Mouse (Mus musculus) C2C12 (cell line): Measurements from ENCODE around the gene Ppp6r1. TPM values are rescaled to one million over a fixed set of nuclear protein-coding genes. Genes with fewer than 3 reads are reported as not detected.
A peak's percentile ranks its signal among the peaks of the same experiment; 100 is the strongest.

Experiments used
- H3K27me3 ChIP-seq: one replicate; pipeline ENCODE4 v1.6.1; 2011; ENCODE audit not compliant: control insufficient read depth, insufficient read depth, insufficient read length
- H3K36me3 ChIP-seq: one replicate; pipeline ENCODE4 v1.6.1; 2011; ENCODE audit not compliant: control insufficient read depth, insufficient read depth
- H3K4me3 ChIP-seq: one replicate; pipeline ENCODE4 v1.5.1; 2011; ENCODE audit warnings: mild to moderate bottlenecking, control low read depth; ENCODE audit not compliant: poor library complexity, insufficient read depth, severe bottlenecking
- H3K79me2 ChIP-seq: one replicate; pipeline ENCODE4 v1.6.1; 2011; ENCODE audit not compliant: control insufficient read depth, insufficient read depth
- H3K79me3 ChIP-seq: one replicate; pipeline ENCODE4 v1.6.1; 2011; ENCODE audit warnings: low read depth, control low read depth
- H3ac ChIP-seq: one replicate; pipeline ENCODE3; 2011; ENCODE audit warnings: low read depth; ENCODE audit not compliant: control insufficient read depth, insufficient read length
- CEBPB ChIP-seq: IDR thresholded peaks from one replicate; pipeline ENCODE4 v1.6.1; 2011; ENCODE audit warnings: low read depth, mild to moderate bottlenecking, control low read depth, moderate library complexity
- CTCF ChIP-seq: IDR thresholded peaks from one replicate; pipeline ENCODE4 v1.5.1; 2011; ENCODE audit not compliant: control insufficient read depth, insufficient read depth, insufficient read length
- FOSL1 ChIP-seq: IDR thresholded peaks from one replicate; pipeline ENCODE4 v1.8.0; 2011; ENCODE audit warnings: mild to moderate bottlenecking, low read length; ENCODE audit not compliant: poor library complexity, insufficient read depth, severe bottlenecking
- MAX ChIP-seq: IDR thresholded peaks from one replicate; pipeline ENCODE4 v1.6.1; 2011; ENCODE audit warnings: mild to moderate bottlenecking, control low read depth
- MYOD1 ChIP-seq: IDR thresholded peaks from one replicate; pipeline ENCODE4 v1.6.1; 2011; ENCODE audit warnings: low read depth; ENCODE audit not compliant: control insufficient read depth, insufficient read length
- MYOG ChIP-seq: IDR thresholded peaks from one replicate; pipeline ENCODE4 v1.6.1; 2011; ENCODE audit not compliant: control insufficient read depth, insufficient read length; ENCODE audit errors: extremely low read depth
- USF1 ChIP-seq: IDR thresholded peaks from one replicate; pipeline ENCODE4 v1.6.1; 2011; ENCODE audit warnings: low read depth, mild to moderate bottlenecking, control low read depth, moderate library complexity
- polyA plus RNA-seq: library from polyadenylated mRNA; unstranded; fragments of >200 nt; fragmentation: generic; extraction: Trizol; gene quantifications from one replicate; pipeline ENCODE4 v1.2.1, GENCODE M21; 2012; ENCODE audit warnings: missing spikeins

The Ppp6r1 gene
- polyA plus RNA-seq, 1 experiment = 56.1 TPM

DNA sequence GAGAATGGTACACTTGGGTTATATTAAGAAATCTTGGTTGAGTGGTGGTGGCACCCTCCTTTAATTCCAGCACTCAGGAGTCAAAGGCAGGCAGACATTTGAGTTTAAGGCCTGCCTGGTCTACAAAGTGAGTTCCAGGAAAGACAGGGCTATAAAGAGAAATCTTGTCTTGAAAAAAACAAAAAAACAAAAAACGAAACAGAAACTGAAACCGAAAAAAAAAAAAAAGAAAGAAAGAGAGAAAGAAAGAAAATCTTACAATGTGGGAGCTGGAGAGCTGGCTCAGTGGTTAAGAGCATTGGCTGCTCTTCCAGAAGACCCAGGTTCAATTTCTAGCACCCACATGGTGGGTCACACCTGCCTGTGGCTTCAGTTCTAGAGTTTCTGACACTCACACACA is 4.9 kb upstream of the Ppp6r1 start:
- peaks cover 4% of the 10 kb centered on the region for H3K36me3 ChIP-seq
- no peak overlapping the region for H3K4me3 ChIP-seq
- TF ChIP-seq USF1 = no peak
- TF ChIP-seq MYOD1 = no peak
- no peak for TF ChIP-seq FOSL1
- TF ChIP-seq MYOG = no peak
- TF ChIP-seq MAX = no peak
- no peak for TF ChIP-seq CTCF
- no peak for TF ChIP-seq CEBPB
- no peaks in the 10 kb centered on the region for H3K27me3 ChIP-seq
- no peaks in the 10 kb centered on the region for H3K79me3 ChIP-seq
- H3ac ChIP-seq = no peak overlapping the region
- H3K79me2 ChIP-seq = peaks cover under 1% of the 10 kb centered on the region

- Histone ChIP-seq H3K27me3 (no peaks in the 10 kb centered on the region), H3K79me2 (peaks cover 6% of the 10 kb centered on the region), H3K79me3 (peaks cover 1% of the 10 kb centered on the region), H3K36me3 (peaks cover 4% of the 10 kb centered on the region), H3K4me3 (no peak overlapping the region), H3ac (no peak overlapping the region)
- TF ChIP-seq MYOD1 = no peak
- TF ChIP-seq USF1 = no peak
- no peak for TF ChIP-seq MYOG
Measured at GRCm38 (mm10) chr7:4663179-4663578, 4.4 kb upstream of the Ppp6r1 start.

- Histone ChIP-seq H3K79me3 (peaks cover 32% of the 10 kb centered on the region), H3K4me3 (no peak overlapping the region), H3ac (no peak overlapping the region), H3K36me3 (no peaks in the 10 kb centered on the region), H3K79me2 (peaks cover 38% of the 10 kb centered on the region), H3K27me3 (no peaks in the 10 kb centered on the region)
- TF ChIP-seq MAX = no peak
Measured at GRCm38 (mm10) chr7:4659911-4660443, 1.2 kb upstream of the Ppp6r1 start.

DNA sequence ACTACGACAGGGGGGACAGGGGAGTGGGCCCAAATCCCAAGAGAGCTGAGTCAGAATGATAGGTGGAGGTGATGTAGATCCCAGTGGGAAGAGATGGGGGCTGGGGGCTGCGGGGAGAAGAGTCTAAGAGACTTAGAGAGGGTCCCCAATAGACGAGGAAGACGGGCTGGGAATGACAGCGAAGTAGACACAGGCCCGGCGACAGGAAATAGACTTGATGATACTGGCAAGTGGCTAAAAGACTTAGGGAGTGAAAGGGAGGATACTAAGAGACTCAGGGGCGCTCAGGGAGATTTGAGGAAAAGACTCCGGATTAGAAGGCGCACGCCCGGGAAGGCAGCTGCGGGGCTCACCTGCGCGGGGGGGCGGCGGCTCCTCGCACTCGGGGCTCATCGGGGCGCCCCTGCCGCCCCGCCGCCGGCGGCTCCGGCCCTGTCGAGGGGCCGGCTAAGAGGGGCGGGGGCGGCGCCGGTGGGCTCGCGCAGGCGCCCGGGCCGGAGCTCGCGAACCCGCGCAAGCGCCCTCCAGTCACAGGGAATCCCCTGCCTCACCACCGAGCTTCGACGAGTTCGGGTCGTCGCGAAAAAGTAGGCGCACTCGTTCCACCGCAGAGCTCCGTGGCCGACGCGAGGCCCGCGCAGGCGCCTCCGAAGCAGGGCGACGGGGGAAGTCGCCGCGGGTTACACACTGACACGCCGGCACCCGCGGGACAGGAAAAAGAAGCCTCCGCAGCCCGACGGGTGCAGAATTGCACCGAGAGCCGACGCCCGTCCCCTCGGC is 501 bp downstream of the Ppp6r1 start:
- peaks cover 55% of the 10 kb centered on the region for H3K79me2 ChIP-seq
- H3ac ChIP-seq = peak overlapping the region; percentile 85
- H3K4me3 ChIP-seq = peak overlapping the region; percentile 72
- H3K27me3 ChIP-seq = no peaks in the 10 kb centered on the region
- no peak for TF ChIP-seq MAX
- no peak for TF ChIP-seq CEBPB
- no peak for TF ChIP-seq MYOD1
- H3K79me3 ChIP-seq = peaks cover 47% of the 10 kb centered on the region
- H3K36me3 ChIP-seq = no peaks in the 10 kb centered on the region

DNA sequence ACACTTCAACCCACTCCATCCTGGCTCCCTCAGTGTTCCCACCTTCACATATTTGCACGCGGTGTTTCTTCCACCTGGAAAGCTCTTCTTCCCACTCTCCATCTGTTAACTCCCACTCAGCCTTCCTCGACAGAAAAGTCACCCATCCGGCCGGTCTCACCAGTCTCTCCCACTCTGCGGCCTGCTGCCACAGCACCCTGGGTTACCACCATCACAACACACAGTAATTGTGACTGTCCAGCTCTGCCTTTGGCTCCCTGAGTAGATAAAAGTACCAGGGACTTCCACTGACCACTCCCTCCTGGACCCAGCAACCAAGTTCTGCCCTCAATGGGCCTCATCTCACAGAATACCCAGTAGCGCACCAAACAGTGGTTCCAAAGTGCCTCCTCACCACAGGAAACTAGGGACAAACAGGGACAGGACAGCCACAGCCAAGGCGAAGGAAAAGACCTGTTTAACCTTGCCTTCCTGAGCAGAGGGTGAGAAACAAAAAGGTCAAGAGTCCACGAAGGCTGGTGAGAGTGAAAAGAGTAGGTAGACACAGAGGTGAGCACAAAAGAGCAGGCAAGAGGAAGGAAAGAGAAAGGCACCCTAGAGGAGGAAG is 1.2 kb downstream of the Ppp6r1 start:
- peaks cover 62% of the 10 kb centered on the region for H3K79me2 ChIP-seq
- H3K36me3 ChIP-seq = peaks cover 5% of the 10 kb centered on the region
- peaks cover 53% of the 10 kb centered on the region for H3K79me3 ChIP-seq
- peak overlapping the region; percentile 85 for H3ac ChIP-seq
- no peaks in the 10 kb centered on the region for H3K27me3 ChIP-seq
- no peak for TF ChIP-seq MAX
- TF ChIP-seq MYOD1 = no peak
- no peak for TF ChIP-seq USF1
- TF ChIP-seq MYOG = no peak
- TF ChIP-seq CEBPB = no peak
- H3K4me3 ChIP-seq = peak overlapping the region; percentile 72

DNA sequence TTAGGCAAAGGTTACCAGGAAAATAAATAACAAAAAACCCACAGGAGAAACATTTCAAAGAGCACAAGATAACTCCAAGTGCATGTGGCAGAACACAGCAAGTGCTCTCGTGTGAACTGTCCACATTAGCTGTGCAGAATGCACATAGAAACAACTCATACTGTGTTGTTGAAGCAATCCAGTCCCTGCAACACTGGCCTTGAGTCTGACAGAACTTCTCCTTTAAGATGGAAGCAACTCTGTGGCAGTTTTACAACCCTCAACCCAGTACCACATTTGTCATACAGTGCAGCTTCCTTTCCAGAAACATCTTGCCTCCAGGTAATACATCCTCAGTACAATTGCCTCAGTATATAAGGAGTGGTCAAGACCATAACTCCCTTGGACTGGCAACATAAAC is 2.0 kb downstream of the Ppp6r1 start:
- Histone ChIP-seq H3K36me3 (peaks cover 13% of the 10 kb centered on the region), H3K79me2 (peaks cover 70% of the 10 kb centered on the region), H3ac (no peak overlapping the region), H3K4me3 (no peak overlapping the region), H3K27me3 (no peaks in the 10 kb centered on the region), H3K79me3 (peaks cover 61% of the 10 kb centered on the region)
- no peak for TF ChIP-seq MAX
- TF ChIP-seq MYOD1 = no peak
- TF ChIP-seq MYOG = no peak
- no peak for TF ChIP-seq USF1
- TF ChIP-seq CEBPB = no peak
- TF ChIP-seq FOSL1 = no peak
- TF ChIP-seq CTCF = no peak
